Mouse (Mus musculus): Measurements from ENCODE around the gene Pbx4.

Pbx4 gene

GRCm38 (mm10) chr8:69809820-69810219 lies 22.5 kb upstream of the Pbx4 start:
- DNase-seq (ENCODE audit: low spot score in 2 of 2) = no peak

DNA sequence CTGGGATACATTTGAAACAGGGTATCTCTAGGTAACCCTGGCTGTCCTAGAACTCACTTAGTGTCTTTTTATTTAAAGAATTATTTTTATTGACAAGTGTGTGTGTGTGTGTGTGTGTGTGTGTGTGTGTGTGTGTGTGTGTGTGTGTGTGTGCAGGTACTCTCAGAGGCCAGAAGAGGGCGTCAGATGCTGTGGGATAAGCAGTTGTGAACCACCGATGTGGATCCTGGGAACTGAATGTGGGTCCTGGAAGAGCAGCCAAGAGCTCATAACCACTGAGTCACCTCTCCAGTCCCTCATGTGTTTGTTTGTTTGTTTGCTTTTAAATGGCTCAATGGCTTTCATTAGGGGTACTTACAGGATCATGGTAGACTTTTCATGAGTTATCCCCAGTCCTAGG lies 17.4 kb upstream of the Pbx4 start:
- DNase-seq (ENCODE audit: low spot score in 2 of 2) = no peak

GRCm38 (mm10) chr8:69815396-69815795 lies 16.9 kb upstream of the Pbx4 start:
- DNase-seq (ENCODE audit: low spot score in 2 of 2) = no peak

- no peak for DNase-seq (ENCODE audit: low spot score in 2 of 2)
Measured at GRCm38 (mm10) chr8:69820466-69820865, 11.8 kb upstream of the Pbx4 start.

GRCm38 (mm10) chr8:69821971-69822385 lies 10.3 kb upstream of the Pbx4 start:
- DNase-seq (ENCODE audit: low spot score in 2 of 2) = no peak

DNA sequence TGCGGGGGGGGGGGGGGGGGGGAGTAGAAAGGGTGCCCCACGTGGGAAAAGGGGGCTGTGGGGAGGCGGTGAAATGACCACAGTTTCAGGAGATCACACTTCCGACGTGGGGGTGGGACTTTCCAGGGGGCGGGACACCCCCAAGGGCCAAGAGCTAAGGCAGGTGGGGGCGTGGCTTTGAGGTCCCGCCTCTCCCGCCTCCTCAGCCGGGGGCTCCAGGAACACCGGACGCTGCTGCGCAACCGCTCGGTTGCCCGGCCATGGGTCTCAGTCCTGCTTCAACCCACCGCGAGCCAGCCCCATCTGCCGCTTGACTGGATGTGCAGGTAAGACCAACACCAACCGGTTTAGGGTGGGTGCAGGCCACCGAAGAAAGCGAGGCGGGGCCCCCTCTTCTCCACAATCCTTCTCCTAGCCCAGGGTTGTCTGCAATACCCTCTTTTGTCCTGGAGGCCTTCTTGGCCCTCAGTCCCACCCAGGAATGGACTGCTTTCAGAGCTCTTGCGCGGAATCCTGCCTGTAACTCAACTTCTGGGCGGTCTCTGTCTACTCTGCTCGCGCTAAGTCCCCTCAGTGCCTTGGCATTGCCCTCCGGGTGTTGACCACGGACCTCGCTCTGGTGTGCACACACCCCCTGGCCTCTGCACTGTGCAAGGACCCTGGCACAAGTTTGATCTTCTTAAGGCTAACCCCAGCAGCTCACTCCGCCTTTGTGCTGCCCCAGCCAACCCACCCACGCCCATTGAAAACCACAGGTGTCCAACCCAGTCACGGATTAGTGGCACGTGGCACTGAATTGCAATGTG lies 9.7 kb upstream of the Pbx4 start, which contains the start of gene Lpar2:
Lpar2 (plus strand) TSS at position 44 of the 806 bp plus-strand sequence.
- no peak for DNase-seq (ENCODE audit: low spot score in 2 of 2)

DNA sequence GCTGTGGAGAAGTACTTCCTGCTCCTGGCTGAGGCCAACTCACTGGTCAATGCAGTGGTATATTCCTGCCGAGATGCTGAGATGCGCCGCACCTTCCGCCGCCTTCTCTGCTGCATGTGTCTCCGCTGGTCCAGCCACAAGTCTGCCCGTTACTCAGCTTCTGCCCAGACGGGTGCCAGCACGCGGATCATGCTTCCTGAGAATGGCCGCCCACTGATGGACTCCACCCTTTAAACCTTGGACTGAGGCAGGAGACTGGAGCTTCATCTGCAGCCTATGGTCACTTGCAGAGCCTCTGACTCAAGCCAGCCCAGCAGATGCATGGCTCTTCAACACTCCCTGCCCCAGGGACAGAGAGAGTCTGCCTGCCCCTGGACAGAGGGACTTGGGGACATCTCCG lies 5.9 kb upstream of the Pbx4 start:
- no peak for DNase-seq (ENCODE audit: low spot score in 2 of 2)

DNA sequence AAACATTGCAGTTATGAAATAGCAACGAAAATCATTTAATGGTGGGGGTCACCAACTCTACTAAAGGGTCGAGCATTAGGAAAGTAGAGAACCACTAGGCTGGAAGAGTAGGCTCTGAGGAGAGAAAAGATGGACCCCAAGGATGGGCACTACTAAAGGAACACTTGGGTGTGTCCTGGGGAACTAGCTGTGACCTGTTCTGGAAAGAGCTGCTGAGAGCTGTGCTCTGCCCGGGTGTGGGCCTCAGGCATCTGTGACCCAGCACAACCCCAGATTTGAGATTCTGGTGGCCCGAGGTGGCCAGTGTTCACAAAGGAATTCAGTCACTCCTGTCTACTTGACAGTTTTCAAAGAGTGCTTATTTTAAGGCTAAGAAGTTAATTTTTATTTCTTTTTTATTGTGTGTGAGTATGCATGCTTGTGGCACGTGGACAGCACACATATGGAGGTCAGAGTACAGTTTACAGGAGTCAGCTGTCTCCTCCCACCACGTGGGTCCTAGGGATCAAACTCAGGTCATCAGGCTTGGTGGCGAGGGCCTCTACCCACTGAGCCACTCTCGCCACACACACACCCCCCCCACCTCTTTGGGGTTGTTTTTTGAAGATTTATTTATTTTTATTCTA lies 4.9 kb downstream of the Pbx4 start:
- no peak for DNase-seq (ENCODE audit: low spot score in 2 of 2)

DNA sequence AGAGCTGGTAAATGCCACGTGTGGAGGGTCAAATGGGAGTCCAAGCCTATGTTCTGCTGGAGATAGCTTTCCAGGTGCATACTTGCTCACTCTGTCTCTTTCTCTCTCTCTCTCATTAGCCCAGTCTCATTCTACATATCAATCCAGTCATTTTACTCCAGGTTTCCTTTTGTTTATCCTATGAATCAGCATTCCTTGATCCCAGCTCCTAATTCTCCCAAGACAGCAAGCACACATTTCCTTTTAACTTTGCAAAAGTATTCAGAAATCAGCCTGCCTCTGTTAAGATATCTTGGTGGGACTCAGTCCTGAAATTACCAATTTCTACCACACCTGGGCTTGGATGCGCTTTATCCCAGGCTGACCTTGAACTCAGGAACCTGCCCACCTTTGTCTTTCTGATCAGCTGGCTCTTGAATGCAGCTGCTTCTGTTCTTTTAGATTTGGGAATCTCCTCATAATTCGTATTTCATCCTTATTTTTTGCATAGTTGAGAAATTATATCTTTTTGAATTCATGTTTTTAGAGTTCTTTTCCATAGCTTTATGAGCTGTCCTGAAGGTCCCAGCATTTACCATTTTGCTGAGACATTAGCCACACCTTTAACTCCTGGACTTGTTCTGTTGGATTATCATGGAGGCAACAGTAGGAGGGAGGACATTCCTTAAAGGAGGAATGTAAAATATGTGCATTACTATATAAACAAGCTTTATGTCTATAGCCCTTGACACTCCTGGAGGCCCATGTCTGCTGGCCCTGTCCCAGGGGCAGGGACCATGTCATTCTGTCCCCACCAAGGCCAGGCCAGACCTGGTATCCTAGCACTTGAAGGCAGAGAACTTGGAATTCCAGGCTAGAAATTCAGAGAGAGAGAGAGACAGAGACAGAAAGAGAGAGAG lies 15.1 kb downstream of the Pbx4 start:
- DNase-seq (ENCODE audit: low spot score in 2 of 2) = no peak

DNA sequence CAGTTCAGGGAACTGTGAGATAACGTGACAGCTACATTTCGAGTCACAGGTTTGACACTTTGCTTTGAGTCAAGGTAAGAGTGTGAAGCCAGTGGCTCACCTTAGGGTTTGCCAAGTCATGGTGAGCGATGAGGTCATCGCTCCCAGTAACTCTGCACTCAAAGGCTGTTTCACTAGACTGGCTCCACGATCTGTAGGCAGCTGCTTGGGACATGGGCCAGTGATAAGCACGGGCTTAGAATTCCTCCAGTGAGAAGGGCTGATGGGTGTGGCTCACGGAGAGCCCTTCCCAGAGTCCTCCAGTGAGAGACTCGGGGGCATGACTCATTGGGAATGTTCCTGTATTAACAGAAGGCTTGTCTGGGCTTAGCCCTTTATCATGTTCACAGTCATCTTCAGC lies 16.7 kb downstream of the Pbx4 start:
- no peak for DNase-seq (ENCODE audit: low spot score in 2 of 2)

DNA sequence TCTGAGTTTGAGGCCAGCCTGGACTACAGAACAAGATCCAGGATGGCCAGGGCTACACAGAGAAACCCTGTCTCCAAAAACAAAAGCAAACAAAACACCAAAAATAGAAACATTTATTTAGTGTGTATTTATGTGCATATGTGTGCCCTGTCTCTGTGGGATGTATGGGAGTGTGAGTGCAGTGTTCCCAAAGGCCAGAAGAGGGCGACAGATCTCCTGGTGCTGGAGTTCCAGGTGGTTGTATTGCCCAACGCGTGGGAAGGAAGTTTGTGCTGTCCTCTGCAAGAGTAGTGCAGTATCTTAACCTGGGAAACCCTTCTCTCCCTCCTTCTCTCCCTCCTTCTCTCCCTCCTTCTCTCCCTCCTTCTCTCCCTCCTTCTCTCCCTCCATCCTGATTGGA lies 17.6 kb downstream of the Pbx4 start:
- no peak for DNase-seq (ENCODE audit: low spot score in 2 of 2)

GRCm38 (mm10) chr8:69850926-69851506 lies 18.7 kb downstream of the Pbx4 start:
- DNase-seq (ENCODE audit: low spot score in 2 of 2) = no peak

GRCm38 (mm10) chr8:69853869-69854268 lies 21.6 kb downstream of the Pbx4 start:
- DNase-seq (ENCODE audit: low spot score in 2 of 2) = no peak

DNA sequence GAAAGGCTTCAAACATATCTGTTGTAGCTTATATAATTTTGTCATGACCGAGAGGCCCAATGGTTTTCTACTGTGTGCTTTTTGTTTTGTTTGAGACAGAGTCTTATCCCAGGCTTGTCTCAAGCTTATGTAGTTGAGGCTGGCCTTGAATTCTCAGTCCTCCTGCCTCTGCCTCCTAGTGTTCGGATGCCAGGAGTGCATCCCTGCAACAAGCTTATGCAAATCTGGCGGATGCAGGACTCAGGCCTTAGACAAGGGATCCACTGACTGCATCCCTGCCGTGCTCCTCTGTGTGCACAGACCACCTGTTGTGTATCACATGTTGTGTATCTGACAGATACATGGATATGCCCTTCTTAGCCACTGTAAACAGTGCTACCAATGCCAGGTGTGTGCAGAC lies 28.5 kb downstream of the Pbx4 start:
- DNase-seq (ENCODE audit: low spot score in 2 of 2) = no peak

- no peak for DNase-seq (ENCODE audit: low spot score in 2 of 2)
Measured at GRCm38 (mm10) chr8:69861251-69861650, 29.0 kb downstream of the Pbx4 start.

DNA sequence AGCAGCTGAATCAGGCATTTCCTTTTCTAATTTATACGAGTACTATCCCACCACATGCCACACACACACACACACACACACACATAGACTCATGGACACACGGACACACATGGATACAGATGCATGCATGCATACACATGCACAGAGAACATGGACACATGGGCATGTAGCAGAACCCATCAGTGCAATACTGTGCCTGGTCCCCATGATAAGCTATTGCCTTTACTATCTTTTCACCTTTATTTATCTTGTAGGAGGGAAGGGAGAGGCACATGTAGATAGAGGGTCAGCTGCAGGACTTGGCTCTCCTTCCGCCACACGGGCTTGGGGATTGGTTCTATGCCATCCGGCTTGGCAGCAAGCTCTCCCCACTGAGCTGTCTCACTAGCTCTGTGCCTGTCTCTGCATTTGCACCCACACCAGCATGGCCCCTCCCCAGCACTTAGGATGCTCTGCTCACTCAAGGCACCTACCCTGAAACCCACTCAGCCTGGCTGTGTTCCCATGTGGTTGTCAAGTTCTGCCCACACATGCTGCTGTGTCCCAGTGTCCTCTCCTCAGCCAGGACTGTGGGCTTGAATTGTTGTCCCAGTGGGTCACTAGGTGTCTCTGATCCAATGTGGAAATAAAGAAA lies 31.2 kb downstream of the Pbx4 start:
- no peak for DNase-seq (ENCODE audit: low spot score in 2 of 2)

GRCm38 (mm10) chr8:69864180-69864579 lies 31.9 kb downstream of the Pbx4 start:
- no peak for DNase-seq (ENCODE audit: low spot score in 2 of 2)

- no peak for DNase-seq (ENCODE audit: low spot score in 2 of 2)
Measured at GRCm38 (mm10) chr8:69867696-69868326, 35.5 kb downstream of the Pbx4 start.

- no peak for DNase-seq (ENCODE audit: low spot score in 2 of 2)
Measured at GRCm38 (mm10) chr8:69870003-69870765, 37.9 kb downstream of the Pbx4 start.

DNA sequence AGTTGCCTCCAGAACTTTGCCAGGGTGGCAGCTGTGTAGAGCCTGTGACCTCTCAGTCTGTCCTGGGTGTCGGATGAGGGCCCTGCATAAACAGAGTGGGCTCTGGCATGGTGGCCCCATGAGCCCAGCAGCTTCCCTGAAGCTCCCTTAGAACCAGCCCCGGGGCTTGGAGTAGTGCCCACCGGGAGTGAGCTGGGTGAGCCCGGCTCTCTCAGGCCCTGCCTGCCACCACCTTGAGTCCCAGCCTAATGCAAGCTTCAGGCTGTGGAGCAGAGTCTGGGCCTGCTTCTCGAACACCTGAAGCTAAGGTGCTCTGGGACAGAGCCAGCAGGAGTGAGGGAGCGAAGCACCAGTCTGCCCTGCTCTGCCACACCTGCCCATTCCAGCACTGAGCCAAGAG lies 38.6 kb downstream of the Pbx4 start:
- DNase-seq (ENCODE audit: low spot score in 2 of 2) = no peak

Measured in frontal cortex, postnatal 25 days (tissue).